Mouse (Mus musculus) liver, embryonic 13.5 days (tissue): ENCODE measurements around the gene Habp4. TPM values are rescaled to one million over a fixed set of nuclear protein-coding genes. Genes with fewer than 3 reads are reported as not detected.

Experiments
- ATAC-seq: fragments of 200-750 bp; cut with Nextera tagmentation; 2 replicates; pipeline ENCODE4 v1.8.0; 2017; ENCODE audit warnings: low read depth, mild to moderate bottlenecking, moderate number of reproducible peaks, moderate library complexity
- DNase-seq: peaks from one replicate; pipeline ENCODE4 v3.0.0; 2022
- H3K27ac ChIP-seq: fragments of 300-500 bp; sonication (generic); 2 replicates; pipeline ENCODE4 v1.5.1; 2015; ENCODE audit warnings: moderate library complexity, mild to moderate bottlenecking, inconsistent platforms
- H3K27me3 ChIP-seq: fragments of 300-500 bp; sonication (generic); 2 replicates; pipeline ENCODE4 v1.6.1; 2015; ENCODE audit warnings: mild to moderate bottlenecking, inconsistent platforms
- H3K36me3 ChIP-seq: fragments of 300-500 bp; sonication (generic); 2 replicates; pipeline ENCODE4 v1.6.1; 2015; ENCODE audit warnings: mild to moderate bottlenecking, inconsistent platforms
- H3K4me1 ChIP-seq: fragments of 300-500 bp; sonication (generic); replicated peaks from 2 replicates; pipeline ENCODE4 v1.6.1; 2015; ENCODE audit warnings: inconsistent platforms
- H3K4me2 ChIP-seq: fragments of 300-500 bp; sonication (generic); 2 replicates; pipeline ENCODE4 v1.6.1; 2015; ENCODE audit warnings: inconsistent platforms, mild to moderate bottlenecking, moderate library complexity
- H3K4me3 ChIP-seq: fragments of 300-500 bp; sonication (generic); replicated peaks from 2 replicates; pipeline ENCODE4 v1.5.1; 2015; ENCODE audit warnings: mild to moderate bottlenecking, inconsistent platforms
- H3K9ac ChIP-seq: fragments of 300-500 bp; sonication (generic); 2 replicates; pipeline ENCODE4 v1.6.1; 2015; ENCODE audit warnings: mild to moderate bottlenecking, inconsistent platforms
- H3K9me3 ChIP-seq: fragments of 300-500 bp; sonication (generic); replicated peaks from 2 replicates; pipeline ENCODE4 v1.6.1; 2016; ENCODE audit warnings: inconsistent platforms
- whole genome bisulfite sequencing: fragments of 180-500 bp; shearing (Covaris S2); methylation state at CpG from one replicate; pipeline ENCODE4 v1.1.7; 2015; ENCODE audit not compliant: insufficient replicate concordance; 5-methylcytosine and 5-hydroxymethylcytosine counted together
- polyA plus RNA-seq: library from polyadenylated mRNA; unstranded; fragments of >200 nt; fragmentation: Nextera tagmentation; extraction: Ambion mirVana; gene quantifications from 2 replicates; pipeline ENCODE4 v1.2.1, GENCODE M21; 2015

The Habp4 gene
- 7.5 and 9.1 TPM in 2 replicates for polyA plus RNA-seq

DNA sequence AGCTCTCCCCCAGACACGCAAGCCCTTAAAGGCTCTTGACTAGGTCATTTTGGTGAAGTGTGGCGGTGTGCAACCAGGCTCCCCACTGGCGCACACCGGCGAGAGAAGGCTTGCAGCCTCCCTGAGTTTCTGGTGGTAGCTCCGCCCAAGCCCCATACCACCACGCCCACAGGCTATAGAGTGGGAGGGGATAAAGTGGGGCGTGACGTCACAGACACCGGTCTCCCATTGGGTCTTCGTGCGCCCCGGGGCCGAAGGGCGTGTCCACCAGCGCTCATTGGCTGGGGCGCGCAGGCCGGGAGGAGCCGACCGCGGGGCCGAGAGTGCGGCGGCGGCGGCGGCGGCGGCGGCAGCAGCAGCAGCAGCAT, at the start of gene Habp4:
TSS of gene Habp4 (plus strand) at position 277 of the 368 bp plus-strand sequence.
- peak within 1 kb of the TSS; percentile 89 for H3K9ac ChIP-seq
- H3K27ac ChIP-seq: peak within 1 kb of the TSS; percentile 79
- H3K27me3 ChIP-seq: peaks cover 30% of the 10 kb centered on the region
- peaks cover 28% of the 10 kb centered on the region for H3K4me1 ChIP-seq
- H3K4me2 ChIP-seq: peak within 1 kb of the TSS; percentile 100
- no peaks in the 10 kb centered on the region for H3K9me3 ChIP-seq
- under 1% methylated on average over 29 of the region's 31 CpGs for WGBS
- DNase-seq: peak; percentile 98
- H3K4me3 ChIP-seq: peak within 1 kb of the TSS; percentile 85
- no peaks in the 10 kb centered on the region for H3K36me3 ChIP-seq
- peak; percentile 97 for ATAC-seq

DNA sequence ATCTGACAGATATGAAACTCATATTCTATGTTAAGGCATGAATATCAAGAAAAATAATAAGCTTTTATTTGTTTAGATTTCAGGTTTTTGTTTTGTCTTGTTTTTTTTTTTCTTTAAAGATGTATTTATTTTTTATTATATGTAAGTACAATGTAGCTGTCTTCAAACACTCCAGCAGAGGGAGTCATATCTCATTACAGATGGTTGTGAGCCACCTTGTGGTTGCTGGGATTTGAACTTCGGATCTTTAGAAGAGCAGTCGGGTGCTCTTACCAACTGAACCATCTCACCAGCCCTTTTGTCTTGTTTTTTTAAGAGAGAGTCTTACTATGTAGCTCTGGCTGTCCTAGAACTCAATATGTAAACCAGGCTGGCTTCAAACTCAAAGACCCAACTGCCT, 44.2 kb upstream of the Habp4 start:
- Histone ChIP-seq H3K27me3 (no peaks in the 10 kb centered on the region), H3K9me3 (no peaks in the 10 kb centered on the region), H3K4me1 (peaks cover 3% of the 10 kb centered on the region; the same call in 1 of the 2 replicates), H3K36me3 (no peaks in the 10 kb centered on the region), H3K4me3 (no peak overlapping the region), H3K4me2 (no peak overlapping the region), H3K27ac (no peak overlapping the region), H3K9ac (no peak overlapping the region)
- 41% methylated on average over 2 of the region's 2 CpGs for WGBS
- no peak for DNase-seq
- ATAC-seq: no peak

DNA sequence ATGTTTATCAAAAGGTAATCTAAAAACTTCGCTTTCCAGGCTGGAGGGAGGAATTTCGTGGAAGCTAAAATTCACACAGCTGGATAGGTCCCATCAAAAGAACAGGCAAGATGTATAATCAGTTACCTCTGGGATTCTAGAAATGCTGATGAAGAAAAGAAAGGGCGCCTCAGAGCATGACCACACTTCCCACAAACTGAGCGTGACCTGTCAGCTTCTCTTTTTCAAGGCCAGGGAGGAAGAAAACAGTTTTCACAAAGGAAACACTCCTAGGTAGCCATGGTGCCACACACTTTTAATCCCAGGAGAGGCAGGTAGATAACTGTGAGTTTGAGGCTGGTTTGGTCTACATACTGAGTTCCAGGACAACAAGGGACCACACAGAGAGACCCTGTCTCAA, 40.9 kb upstream of the Habp4 start:
- H3K4me2 ChIP-seq: no peak overlapping the region
- no peak for ATAC-seq

DNA sequence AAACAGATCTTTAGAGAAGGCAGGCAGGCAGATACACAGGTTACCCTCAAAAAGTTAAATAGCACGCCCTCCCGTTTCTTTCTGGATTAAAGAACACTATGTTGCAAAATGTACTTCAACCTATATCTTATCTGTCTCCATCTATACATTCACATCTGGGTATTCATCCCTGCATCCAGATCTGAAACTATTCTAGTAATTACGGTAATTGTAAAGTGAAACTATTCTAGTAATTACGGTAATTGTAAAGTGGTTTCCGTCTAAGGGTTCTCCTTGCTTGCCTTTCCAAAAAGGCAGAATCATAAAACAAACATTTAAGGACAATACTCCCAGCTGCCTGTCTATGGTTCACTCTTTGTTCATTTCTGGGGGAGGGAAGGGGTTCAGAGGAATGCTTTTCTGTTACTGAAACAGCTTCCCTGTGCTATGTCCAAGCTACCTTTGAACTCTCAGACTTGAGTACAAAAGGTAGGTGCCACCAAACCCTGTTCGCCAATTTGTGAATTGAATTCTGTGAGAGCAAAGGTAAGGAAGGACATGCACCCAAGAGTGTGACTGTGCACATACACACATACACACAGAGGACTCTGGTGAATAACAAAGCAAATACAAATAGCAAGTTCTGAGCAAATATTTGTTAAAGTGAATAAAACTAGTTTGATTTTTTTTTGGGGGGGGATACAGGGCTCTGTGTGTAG, 38.0 kb upstream of the Habp4 start:
- H3K9ac ChIP-seq: no peak overlapping the region
- no peak overlapping the region for H3K27ac ChIP-seq
- WGBS: 34% methylated on average over 6 of the region's 6 CpGs
- H3K27me3 ChIP-seq: no peaks in the 10 kb centered on the region
- H3K9me3 ChIP-seq: no peaks in the 10 kb centered on the region
- H3K4me2 ChIP-seq: no peak overlapping the region
- no peaks in the 10 kb centered on the region for H3K36me3 ChIP-seq
- peaks cover 12% of the 10 kb centered on the region; the same call in 1 of the 2 replicates for H3K4me1 ChIP-seq
- ATAC-seq (no peak), DNase-seq (no peak)
- H3K4me3 ChIP-seq: no peak overlapping the region

More for the DNA sequence above, 40.9 kb upstream of the Habp4 start:
- H3K4me1 ChIP-seq: peaks cover 7% of the 10 kb centered on the region; the same call in 1 of the 2 replicates
- WGBS: 33% methylated on average over 4 of the region's 4 CpGs
- no peak overlapping the region for H3K4me3 ChIP-seq
- H3K36me3 ChIP-seq: no peaks in the 10 kb centered on the region
- no peak overlapping the region for H3K27ac ChIP-seq
- no peak for DNase-seq
- H3K27me3 ChIP-seq: no peaks in the 10 kb centered on the region
- H3K9ac ChIP-seq: no peak overlapping the region
- no peaks in the 10 kb centered on the region for H3K9me3 ChIP-seq

DNA sequence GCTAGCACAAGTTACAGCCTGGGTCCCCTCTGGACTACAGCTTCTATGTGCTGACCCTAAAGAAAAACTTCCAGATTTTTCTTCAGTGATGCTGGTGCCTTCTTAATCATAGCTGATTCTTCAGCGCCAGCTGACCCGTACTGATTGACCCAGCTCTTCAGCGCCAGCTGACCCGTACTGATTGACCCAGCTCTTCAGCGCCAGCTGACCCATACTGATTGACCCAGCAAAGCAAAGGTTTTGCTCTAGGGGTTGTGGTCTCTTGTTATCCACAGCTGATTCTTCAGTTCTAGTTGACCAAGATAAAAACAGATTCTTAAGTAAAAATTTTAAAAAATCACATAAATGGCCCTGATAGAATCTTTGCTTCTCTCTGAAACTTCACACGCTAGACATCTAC, 36.7 kb upstream of the Habp4 start:
- Histone ChIP-seq H3K4me2 (no peak overlapping the region), H3K9ac (no peak overlapping the region), H3K4me3 (no peak overlapping the region), H3K36me3 (peaks cover under 1% of the 10 kb centered on the region; the same call in 1 of the 2 replicates), H3K4me1 (peaks cover 23% of the 10 kb centered on the region), H3K27me3 (no peaks in the 10 kb centered on the region), H3K9me3 (no peaks in the 10 kb centered on the region), H3K27ac (no peak overlapping the region)
- DNase-seq: no peak
- 90% methylated on average over 6 of the region's 6 CpGs for WGBS
- no peak for ATAC-seq

DNA sequence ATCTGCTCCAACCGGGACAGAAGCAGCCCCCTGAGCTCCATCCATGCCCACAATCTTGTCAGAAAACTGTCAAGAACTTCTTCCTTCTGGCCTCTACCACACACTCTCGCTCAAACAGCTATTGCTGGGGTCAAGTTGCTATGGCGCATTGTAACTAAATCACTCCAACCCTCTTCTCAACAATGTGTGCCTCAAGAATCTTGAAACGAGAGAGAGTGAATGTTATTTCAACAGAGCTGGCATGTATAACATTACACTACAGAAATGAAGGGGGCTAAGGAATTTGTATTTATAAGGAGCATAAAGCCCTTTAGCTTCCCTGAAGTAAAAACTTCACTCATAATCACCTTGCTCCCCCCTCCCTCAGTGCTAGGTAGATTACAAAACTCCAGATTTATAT, 35.3 kb upstream of the Habp4 start:
- 55% methylated on average over 4 of the region's 4 CpGs for WGBS
- Histone ChIP-seq H3K27ac (no peak overlapping the region), H3K9me3 (no peaks in the 10 kb centered on the region), H3K4me1 (peaks cover 27% of the 10 kb centered on the region), H3K4me2 (no peak overlapping the region), H3K9ac (no peak overlapping the region), H3K4me3 (no peak overlapping the region), H3K36me3 (peaks cover 11% of the 10 kb centered on the region), H3K27me3 (no peaks in the 10 kb centered on the region)
- no peak for DNase-seq
- ATAC-seq: no peak

DNA sequence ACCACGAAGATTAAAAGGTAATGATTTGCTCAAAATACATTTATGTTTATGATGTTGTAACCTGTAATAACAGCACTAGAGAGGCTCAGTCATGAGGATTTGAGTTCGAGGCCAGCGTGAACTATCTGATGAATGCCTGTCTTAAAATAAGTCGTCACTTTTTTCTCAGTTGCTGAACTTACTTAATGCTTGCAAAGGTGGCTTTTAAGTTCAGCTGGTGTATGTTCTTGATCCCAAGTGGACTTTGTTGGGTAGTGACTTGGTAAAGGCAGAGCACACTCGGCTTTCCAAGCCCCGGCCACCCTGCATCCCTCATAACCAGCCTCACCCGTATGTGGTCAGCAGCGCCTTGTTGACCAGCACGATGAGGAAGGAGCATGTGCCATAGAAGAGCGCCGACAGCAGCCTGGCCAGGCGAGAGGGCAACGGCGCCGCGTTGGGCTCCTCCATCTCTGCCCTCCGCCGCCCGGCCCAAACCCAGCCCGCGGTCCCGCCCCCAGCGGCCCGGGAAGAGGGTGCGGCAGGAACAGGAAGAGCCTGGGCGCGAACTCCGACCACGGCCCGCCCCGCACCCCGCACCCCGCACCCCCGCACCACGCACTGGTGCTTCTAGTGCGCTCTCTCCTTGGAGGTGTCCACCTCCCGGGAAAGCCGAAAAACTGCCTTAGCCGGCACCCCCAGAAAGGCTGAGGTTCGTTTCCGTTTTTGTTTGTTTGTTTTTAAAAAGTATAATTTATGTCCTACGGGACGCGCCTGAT, 32.6 kb upstream of the Habp4 start, which contains the start of gene Slc35d2:
TSS of gene Slc35d2 (minus strand) at position 511 of the 758 bp plus-strand sequence.
- WGBS: 6% methylated on average over 42 of the region's 44 CpGs

DNA sequence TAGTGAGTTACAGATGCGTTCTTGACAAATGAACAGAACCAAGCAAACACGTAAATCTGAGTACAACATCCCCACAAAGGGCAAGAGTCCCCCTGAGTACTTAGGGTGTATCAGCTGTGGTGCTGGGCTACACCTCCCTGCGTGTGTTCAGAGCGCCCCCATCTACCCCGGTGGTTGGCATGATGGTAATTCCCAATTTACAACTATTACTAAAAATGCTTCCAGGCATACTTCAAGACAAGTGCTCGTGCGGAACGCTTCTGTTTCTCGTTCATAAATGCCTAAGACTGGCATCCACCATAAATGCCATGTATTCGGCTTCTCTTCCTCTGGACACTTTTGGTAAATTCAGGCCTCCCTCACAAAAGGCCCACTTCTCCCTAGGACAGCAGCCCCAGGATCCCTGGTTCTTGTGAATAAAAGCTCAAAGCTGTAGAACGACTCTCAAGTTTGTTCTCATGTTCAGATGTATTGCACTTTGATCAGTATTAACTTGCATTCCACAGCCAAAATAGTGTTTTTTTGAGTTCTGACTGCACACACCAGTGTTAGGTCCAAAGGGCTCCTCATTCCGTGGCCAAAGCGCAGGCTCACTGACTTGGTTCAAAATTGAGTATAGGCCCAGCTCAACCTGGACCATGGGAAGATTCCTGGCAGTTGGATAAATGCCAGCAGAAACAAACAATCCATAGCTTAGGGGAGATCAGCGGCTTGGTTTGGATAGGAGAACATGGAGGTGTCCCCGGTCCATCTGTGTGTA, 31.8 kb upstream of the Habp4 start:
- H3K4me1 ChIP-seq: peaks cover 26% of the 10 kb centered on the region
- H3K4me2 ChIP-seq: peak overlapping the region; percentile 70
- DNase-seq: no peak
- H3K9me3 ChIP-seq: no peaks in the 10 kb centered on the region
- peak overlapping the region; percentile 50 for H3K27ac ChIP-seq
- H3K4me3 ChIP-seq: peak overlapping the region; percentile 64
- peaks cover 37% of the 10 kb centered on the region for H3K36me3 ChIP-seq
- 43% methylated on average over 15 of the region's 15 CpGs for WGBS
- no peaks in the 10 kb centered on the region for H3K27me3 ChIP-seq
- peak; percentile 79 for ATAC-seq
- H3K9ac ChIP-seq: peak overlapping the region; percentile 69

More for the DNA sequence above, 32.6 kb upstream of the Habp4 start, which contains the start of gene Slc35d2:
- ATAC-seq (peak; percentile 84), DNase-seq (no peak)
- Histone ChIP-seq H3K9me3 (no peaks in the 10 kb centered on the region), H3K36me3 (peaks cover 29% of the 10 kb centered on the region), H3K4me1 (peaks cover 26% of the 10 kb centered on the region), H3K9ac (peak within 1 kb of the TSS; percentile 69), H3K4me2 (peak within 1 kb of the TSS; percentile 70), H3K4me3 (peak within 1 kb of the TSS; percentile 64), H3K27me3 (no peaks in the 10 kb centered on the region), H3K27ac (peak within 1 kb of the TSS; percentile 50)

DNA sequence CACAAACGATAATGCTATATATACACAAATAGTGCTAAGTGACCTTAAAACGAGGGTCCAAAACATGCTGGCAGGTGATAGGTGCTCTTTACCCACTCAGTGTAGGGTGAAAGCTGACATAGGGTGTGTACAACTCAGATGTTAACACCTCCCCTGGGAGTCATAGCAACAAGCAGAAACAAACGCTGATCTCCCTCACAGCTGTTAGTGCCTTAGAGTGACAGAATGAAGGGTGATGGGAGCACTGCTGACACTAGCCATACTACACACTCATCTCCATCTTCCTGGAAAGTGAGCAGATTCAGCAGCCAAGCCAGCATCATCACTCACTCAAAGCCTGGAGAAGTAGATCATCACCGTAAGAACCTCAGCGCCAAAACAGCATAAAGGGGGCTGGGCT, 11.5 kb upstream of the Habp4 start:
- H3K4me1 ChIP-seq: peaks cover 56% of the 10 kb centered on the region
- H3K9ac ChIP-seq: peak overlapping the region; percentile 98
- WGBS: 62% methylated on average over 5 of the region's 5 CpGs

DNA sequence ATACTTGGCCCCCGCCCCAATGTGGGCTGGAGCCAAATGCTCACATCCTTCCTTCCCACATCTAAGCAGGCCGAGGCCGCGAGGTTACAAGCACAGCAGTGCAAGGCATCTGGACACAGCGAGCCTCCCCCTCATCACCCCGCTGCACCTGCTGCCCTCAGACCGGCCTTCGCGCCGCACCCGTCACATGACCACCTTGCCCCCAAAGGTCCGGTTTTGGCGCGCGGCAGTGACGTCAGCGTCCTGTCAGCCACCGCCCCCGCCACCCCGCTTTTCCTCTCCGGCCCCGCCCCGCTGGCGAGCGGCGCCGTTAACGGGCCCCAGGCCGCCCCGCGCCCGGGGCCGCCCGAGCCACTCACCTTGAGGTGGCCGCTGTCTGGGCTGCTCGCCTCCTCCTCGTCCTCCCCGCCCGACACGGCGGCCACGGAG, 9.4 kb upstream of the Habp4 start:
- Histone ChIP-seq H3K9me3 (no peaks in the 10 kb centered on the region), H3K9ac (peak overlapping the region; percentile 98), H3K27me3 (peaks cover 8% of the 10 kb centered on the region), H3K4me3 (peak overlapping the region; percentile 94), H3K27ac (peak overlapping the region; percentile 98), H3K4me1 (peaks cover 53% of the 10 kb centered on the region), H3K36me3 (peaks cover 8% of the 10 kb centered on the region), H3K4me2 (peak overlapping the region; percentile 97)
- WGBS: under 1% methylated on average over 41 of the region's 42 CpGs
- peak; percentile 86 for DNase-seq
- peak; percentile 19 for ATAC-seq

More for the DNA sequence above, 11.5 kb upstream of the Habp4 start:
- H3K4me3 ChIP-seq: peak overlapping the region; percentile 94
- no peak overlapping the region for H3K27ac ChIP-seq
- ATAC-seq: no peak
- DNase-seq: no peak
- H3K27me3 ChIP-seq: no peaks in the 10 kb centered on the region; the same call in 1 of the 2 replicates
- no peaks in the 10 kb centered on the region for H3K9me3 ChIP-seq
- peak overlapping the region; percentile 97 for H3K4me2 ChIP-seq
- peaks cover 17% of the 10 kb centered on the region for H3K36me3 ChIP-seq

DNA sequence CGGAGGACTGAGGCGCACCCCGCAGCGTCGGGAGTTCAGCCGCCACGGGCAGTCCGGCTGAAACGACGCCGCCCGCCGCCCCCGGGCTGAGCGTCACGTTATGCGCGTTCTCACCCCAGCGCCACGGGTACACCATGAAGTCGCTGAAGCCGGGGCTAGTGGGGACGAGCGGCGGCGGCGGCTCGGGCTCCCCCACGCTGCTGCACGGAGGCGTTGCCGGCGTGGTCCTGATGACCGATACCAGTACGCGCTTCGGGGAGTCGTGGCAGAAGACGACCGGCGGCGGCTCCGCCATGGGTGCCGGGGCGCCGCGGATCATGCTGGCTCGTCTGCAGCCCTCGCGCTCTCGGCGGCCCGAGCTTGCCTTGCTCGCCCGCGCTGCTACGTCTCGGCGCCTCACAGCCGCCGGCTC, 8.9 kb upstream of the Habp4 start:
- no peak for DNase-seq
- Histone ChIP-seq H3K9me3 (no peaks in the 10 kb centered on the region), H3K9ac (peak overlapping the region; percentile 98), H3K4me2 (peak overlapping the region; percentile 97), H3K27me3 (peaks cover 12% of the 10 kb centered on the region), H3K27ac (peak overlapping the region; percentile 98), H3K4me1 (peaks cover 50% of the 10 kb centered on the region), H3K4me3 (peak overlapping the region; percentile 94), H3K36me3 (peaks cover 8% of the 10 kb centered on the region)
- peak; percentile 0; the same call in 1 of the 2 replicates for ATAC-seq
- 0% methylated on average over 61 of the region's 61 CpGs for WGBS
